Mouse (Mus musculus) forebrain, embryonic 16.5 days (tissue): ENCODE data around the gene Klhdc2. TPM values are rescaled to one million over a fixed set of nuclear protein-coding genes. Genes with fewer than 3 reads are reported as not detected.
A peak's percentile ranks its signal among the peaks of the same experiment; 100 is the strongest.

ENCODE experiments used
- ATAC-seq: fragments of 200-750 bp; cut with Nextera tagmentation; 2 replicates; pipeline ENCODE4 v1.8.0; 2017; ENCODE audit warnings: mild to moderate bottlenecking, moderate library complexity
- H3K27ac ChIP-seq: fragments of 300-500 bp; sonication (generic); 2 replicates; pipeline ENCODE4 v1.5.1; 2014; ENCODE audit warnings: low read length, control low read depth
- H3K27me3 ChIP-seq: fragments of 300-500 bp; sonication (generic); replicated peaks from 2 replicates; pipeline ENCODE4 v1.6.1; 2014; ENCODE audit warnings: low read length; ENCODE audit not compliant: control insufficient read depth, insufficient read depth
- H3K36me3 ChIP-seq: fragments of 300-500 bp; sonication (generic); 2 replicates; pipeline ENCODE4 v1.6.1; 2014; ENCODE audit not compliant: control insufficient read depth, insufficient read depth
- H3K4me1 ChIP-seq: fragments of 300-500 bp; sonication (generic); replicated peaks from 2 replicates; pipeline ENCODE4 v1.6.1; 2014; ENCODE audit warnings: low read length; ENCODE audit not compliant: control insufficient read depth, insufficient read depth
- H3K4me2 ChIP-seq: fragments of 300-500 bp; sonication (generic); 2 replicates; pipeline ENCODE4 v1.6.1; 2014; ENCODE audit warnings: mild to moderate bottlenecking, low read length, control low read depth
- H3K4me3 ChIP-seq: fragments of 300-500 bp; sonication (generic); replicated peaks from 2 replicates; pipeline ENCODE4 v1.5.1; 2014; ENCODE audit warnings: mild to moderate bottlenecking, low read length, control low read depth
- H3K9ac ChIP-seq: fragments of 300-500 bp; sonication (generic); replicated peaks from 2 replicates; pipeline ENCODE4 v1.6.1; 2014; ENCODE audit warnings: low read depth, low read length, control low read depth
- H3K9me3 ChIP-seq: fragments of 300-500 bp; sonication (generic); 2 replicates; pipeline ENCODE4 v1.6.1; 2016; ENCODE audit warnings: low read length; ENCODE audit not compliant: control insufficient read depth
- WGBS: fragments of 180-500 bp; shearing (Covaris S2); extraction: QIAGEN DNeasy Blood & Tissue Kit; methylation state at CpG from one replicate; pipeline ENCODE4 v1.1.7; 2014; 5-methylcytosine and 5-hydroxymethylcytosine counted together
- polyA plus RNA-seq: library from polyadenylated mRNA; unstranded; fragments of >200 nt; fragmentation: Nextera tagmentation; extraction: Ambion mirVana; gene quantifications from 2 replicates; pipeline ENCODE4 v1.2.1, GENCODE M21; 2015

Gene Klhdc2
- polyA plus RNA-seq, 1 experiment from 2014 or later: 272 TPM

DNA sequence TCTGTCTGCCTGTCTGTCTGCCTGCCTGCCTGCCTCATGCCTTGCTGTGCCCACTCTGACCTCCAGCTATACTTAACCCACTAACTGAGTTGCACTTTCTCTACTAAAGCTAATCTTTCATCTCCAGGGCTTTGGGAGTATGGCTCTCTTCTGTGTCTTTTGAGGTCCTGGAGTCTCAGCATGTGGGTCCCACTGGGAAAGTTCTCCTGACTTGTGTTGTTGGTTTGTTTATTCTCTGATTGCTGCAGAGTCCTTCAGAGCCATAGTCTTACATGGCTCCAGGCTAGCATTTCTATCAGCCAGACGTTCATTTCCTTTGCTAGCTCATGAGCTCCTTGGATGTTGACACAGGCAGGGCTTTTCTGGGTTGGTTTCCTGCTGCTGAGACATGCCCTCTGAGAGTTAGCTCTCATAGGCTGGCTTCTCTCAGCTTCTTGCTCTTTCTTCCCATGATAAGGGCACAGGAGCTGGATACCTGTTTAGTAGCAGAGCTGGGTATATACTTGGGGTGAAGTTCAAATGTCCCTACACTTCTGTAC is 16.5 kb upstream of the Klhdc2 start:
- Histone ChIP-seq H3K9me3 (no peaks in the 10 kb centered on the region), H3K36me3 (no peaks in the 10 kb centered on the region), H3K27me3 (no peaks in the 10 kb centered on the region), H3K9ac (no peak overlapping the region), H3K4me2 (no peak overlapping the region), H3K4me1 (no peaks in the 10 kb centered on the region), H3K4me3 (no peak overlapping the region), H3K27ac (no peak overlapping the region)
- WGBS: 55% methylated on average over 1 of the region's 1 CpGs
- no peak for ATAC-seq

DNA sequence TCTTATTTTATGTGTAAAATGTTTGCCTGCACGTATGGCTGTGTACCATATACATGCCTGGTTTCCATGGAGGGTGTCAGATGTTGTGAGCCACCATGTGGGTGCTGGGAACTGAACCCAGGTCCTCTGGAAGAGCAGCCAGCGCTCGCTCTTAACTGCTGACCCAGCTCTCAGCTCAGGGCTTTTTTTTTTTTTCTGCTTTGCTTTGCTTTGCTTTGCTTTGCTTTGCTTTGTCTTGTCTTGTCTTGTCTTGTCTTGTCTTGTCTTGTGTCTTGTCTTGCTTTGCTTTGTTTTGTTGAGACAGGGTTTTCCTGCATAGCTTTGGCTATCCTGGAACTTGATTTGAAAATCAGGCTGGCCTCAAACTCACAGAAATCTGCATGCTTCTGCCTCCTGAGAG is 15.6 kb upstream of the Klhdc2 start:
- Histone ChIP-seq H3K9me3 (no peaks in the 10 kb centered on the region), H3K27me3 (no peaks in the 10 kb centered on the region), H3K4me2 (no peak overlapping the region), H3K27ac (no peak overlapping the region), H3K9ac (no peak overlapping the region), H3K4me1 (no peaks in the 10 kb centered on the region), H3K36me3 (no peaks in the 10 kb centered on the region), H3K4me3 (no peak overlapping the region)
- WGBS: 88% methylated on average over 3 of the region's 3 CpGs
- no peak for ATAC-seq

GRCm38 (mm10) chr12:69283146-69283545 is 13.3 kb upstream of the Klhdc2 start:
- 83% methylated on average over 7 of the region's 7 CpGs for WGBS
- H3K27ac ChIP-seq: no peak overlapping the region
- H3K4me1 ChIP-seq: no peaks in the 10 kb centered on the region
- no peak overlapping the region for H3K4me3 ChIP-seq
- H3K36me3 ChIP-seq: no peaks in the 10 kb centered on the region
- H3K9ac ChIP-seq: no peak overlapping the region
- no peaks in the 10 kb centered on the region for H3K27me3 ChIP-seq
- no peak for ATAC-seq
- no peaks in the 10 kb centered on the region for H3K9me3 ChIP-seq
- no peak overlapping the region for H3K4me2 ChIP-seq

- H3K4me2 ChIP-seq: no peak overlapping the region
- no peaks in the 10 kb centered on the region for H3K4me1 ChIP-seq
- no peaks in the 10 kb centered on the region for H3K9me3 ChIP-seq
- no peak overlapping the region for H3K9ac ChIP-seq
- WGBS: 94% methylated on average over 8 of the region's 8 CpGs
- no peaks in the 10 kb centered on the region for H3K36me3 ChIP-seq
- no peaks in the 10 kb centered on the region for H3K27me3 ChIP-seq
- ATAC-seq: no peak
- no peak overlapping the region for H3K4me3 ChIP-seq
- H3K27ac ChIP-seq: no peak overlapping the region
Observed at GRCm38 (mm10) chr12:69287535-69287934, 8.9 kb upstream of the Klhdc2 start.

- Histone ChIP-seq H3K4me2 (no peak overlapping the region), H3K9me3 (no peaks in the 10 kb centered on the region), H3K27ac (no peak overlapping the region), H3K4me3 (no peak overlapping the region), H3K36me3 (no peaks in the 10 kb centered on the region), H3K4me1 (no peaks in the 10 kb centered on the region), H3K9ac (no peak overlapping the region), H3K27me3 (no peaks in the 10 kb centered on the region)
- 75% methylated on average over 9 of the region's 9 CpGs for WGBS
- no peak for ATAC-seq
Observed at GRCm38 (mm10) chr12:69288699-69289098, 7.8 kb upstream of the Klhdc2 start.

DNA sequence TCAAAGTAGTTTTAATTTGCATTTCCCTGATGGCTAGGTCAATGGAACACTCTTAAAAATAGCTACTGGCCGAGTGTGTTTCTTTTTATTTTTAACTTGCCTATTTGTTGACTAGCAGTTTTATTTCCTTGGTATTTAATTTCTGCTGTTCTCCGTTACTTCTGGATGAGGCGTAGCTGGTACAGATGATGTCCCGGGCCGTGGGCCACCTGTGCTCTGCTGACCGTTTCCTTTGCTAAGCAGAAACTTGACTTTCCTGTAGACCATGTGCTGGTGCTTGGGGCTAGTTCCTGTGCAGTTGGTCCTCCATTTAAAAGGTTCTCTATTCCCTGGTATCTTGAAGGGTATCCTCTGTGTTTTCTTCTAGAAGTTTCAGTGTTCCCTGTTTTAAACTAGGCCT is 4.1 kb upstream of the Klhdc2 start:
- Histone ChIP-seq H3K36me3 (no peaks in the 10 kb centered on the region), H3K9ac (no peak overlapping the region), H3K27ac (no peak overlapping the region), H3K4me2 (no peak overlapping the region), H3K4me3 (no peak overlapping the region), H3K4me1 (peaks cover 6% of the 10 kb centered on the region), H3K9me3 (no peaks in the 10 kb centered on the region), H3K27me3 (no peaks in the 10 kb centered on the region)
- WGBS: 90% methylated on average over 6 of the region's 6 CpGs
- ATAC-seq: no peak

DNA sequence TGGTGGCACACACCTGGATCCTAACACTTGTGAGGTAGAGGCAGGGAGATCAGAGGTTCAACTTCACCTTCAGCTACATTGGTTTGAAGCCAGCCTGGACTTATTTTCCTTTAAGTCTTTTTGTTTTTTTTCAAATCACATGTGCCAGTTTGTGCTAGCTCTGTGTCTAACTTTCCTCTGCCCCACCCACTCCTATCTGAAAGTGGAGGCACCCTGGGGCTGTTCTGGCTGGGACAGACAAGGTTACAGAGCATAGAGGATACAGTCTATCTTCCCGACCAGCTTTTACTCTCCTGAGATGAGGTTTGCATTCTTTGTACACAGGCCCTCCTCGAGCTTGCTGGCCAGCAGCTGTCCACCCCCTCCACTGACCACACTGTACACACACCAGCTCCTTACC is 2.7 kb upstream of the Klhdc2 start:
- Histone ChIP-seq H3K36me3 (no peaks in the 10 kb centered on the region), H3K9ac (no peak overlapping the region), H3K27me3 (no peaks in the 10 kb centered on the region), H3K9me3 (no peaks in the 10 kb centered on the region), H3K4me3 (no peak overlapping the region), H3K4me2 (no peak overlapping the region), H3K27ac (no peak overlapping the region), H3K4me1 (peaks cover 17% of the 10 kb centered on the region)
- WGBS: 72% methylated on average over 2 of the region's 2 CpGs
- no peak for ATAC-seq

DNA sequence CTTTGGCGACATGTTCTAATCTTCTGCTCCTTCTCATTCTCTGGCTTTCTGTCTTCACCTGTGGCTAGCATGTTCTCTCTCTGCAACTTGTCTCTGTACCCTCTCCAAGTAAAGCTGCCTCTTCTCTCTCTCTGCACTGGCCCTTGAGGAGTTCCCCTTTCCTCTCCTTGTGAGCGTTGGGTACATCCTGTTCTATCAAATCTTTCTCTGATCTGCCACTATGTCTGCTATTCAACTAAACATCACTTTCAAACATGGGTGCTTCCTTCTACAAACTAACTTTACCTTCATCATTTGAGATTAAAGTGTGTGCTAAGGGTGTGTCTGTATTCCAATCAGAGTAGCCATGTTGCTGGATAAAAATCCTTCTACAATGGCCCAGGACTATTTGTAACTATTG is 1.5 kb upstream of the Klhdc2 start:
- ATAC-seq: no peak
- Histone ChIP-seq H3K9me3 (no peaks in the 10 kb centered on the region), H3K4me3 (no peak overlapping the region), H3K4me2 (no peak overlapping the region), H3K9ac (no peak overlapping the region), H3K4me1 (peaks cover 26% of the 10 kb centered on the region), H3K36me3 (no peaks in the 10 kb centered on the region), H3K27me3 (no peaks in the 10 kb centered on the region), H3K27ac (no peak overlapping the region)
- WGBS: 90% methylated on average over 2 of the region's 2 CpGs

DNA sequence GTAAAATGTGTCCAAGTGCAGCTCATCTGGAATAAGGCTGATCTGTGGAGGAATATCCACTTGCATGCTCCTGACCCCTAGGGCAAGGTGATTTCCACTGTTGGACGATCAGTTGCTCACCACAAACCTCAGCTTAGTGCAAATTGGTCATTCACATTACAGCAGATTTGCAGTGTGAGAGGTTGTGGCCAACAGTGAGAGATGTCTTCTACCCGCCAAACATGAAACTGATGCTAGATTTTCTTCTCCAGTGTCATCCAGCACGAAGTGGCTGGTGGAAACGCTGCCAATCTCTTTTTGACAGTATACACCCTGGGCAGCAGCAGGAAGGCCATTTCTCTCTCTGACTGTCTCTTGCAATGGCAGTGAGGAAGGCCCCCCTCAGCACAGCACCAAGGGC is 830 bp upstream of the Klhdc2 start:
- Histone ChIP-seq H3K27me3 (no peaks in the 10 kb centered on the region), H3K9me3 (no peaks in the 10 kb centered on the region), H3K4me2 (peak overlapping the region; percentile 69), H3K4me1 (peaks cover 26% of the 10 kb centered on the region), H3K9ac (peak overlapping the region; percentile 95), H3K27ac (peak overlapping the region; percentile 91), H3K36me3 (peaks cover 3% of the 10 kb centered on the region; the same call in 1 of the 2 replicates), H3K4me3 (peak overlapping the region; percentile 84)
- 88% methylated on average over 4 of the region's 4 CpGs for WGBS
- ATAC-seq: no peak
